Mouse (Mus musculus): ENCODE measurements around the gene Mettl17.

The Mettl17 gene

DNA sequence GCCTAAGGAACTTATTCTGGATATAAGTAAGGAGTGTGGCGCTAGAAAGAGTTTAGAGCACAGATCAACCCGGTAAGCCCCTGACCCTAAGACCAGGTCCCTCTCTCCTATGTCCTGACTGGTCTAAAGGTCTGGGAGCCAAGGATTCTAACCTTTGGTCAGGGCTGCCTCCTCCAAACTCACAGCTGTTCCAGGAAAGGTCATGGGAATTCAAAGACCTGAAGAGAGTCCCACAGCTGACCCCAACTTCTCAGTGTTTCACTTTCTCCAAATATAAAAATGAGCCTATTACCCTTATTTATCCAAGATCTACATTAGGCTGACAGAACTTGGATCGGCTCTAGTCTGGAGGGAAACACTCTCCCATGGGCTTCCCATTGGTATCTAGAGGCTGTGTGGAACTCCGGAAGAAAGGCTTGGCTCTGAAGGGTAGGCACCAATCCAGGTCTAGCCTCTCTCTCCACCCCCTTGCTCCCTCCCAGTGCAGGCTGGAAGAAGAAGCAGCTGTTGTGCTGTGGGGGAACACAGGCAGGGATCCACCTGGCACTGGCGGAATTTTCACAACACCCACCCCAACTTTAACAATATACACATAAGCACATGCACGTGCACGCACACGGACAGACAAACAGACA is 44.8 kb downstream of the Mettl17 start:
- DNase-seq (ENCODE audit: low spot score) = peak; percentile 64

DNA sequence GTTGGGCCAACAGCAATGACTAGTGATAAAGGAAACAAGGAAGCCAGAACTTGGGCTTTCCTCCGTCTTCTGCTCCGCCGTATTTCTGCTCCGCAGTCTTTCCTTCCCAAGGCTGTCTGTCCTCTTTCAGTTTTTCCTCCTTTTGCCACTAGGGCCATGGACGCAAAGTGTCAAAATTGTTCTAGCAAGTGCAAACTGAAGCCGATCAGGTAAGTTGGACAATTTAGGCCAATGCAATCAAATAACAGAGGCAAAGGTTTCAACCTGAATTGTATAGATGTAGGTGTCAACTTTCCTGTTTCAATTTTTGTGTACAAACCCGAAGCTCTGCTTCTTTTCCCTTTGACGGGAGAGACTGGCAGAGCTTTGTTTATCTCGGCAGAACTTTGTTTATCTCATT is 45.3 kb downstream of the Mettl17 start:
- no peak for DNase-seq (ENCODE audit: low spot score)

DNA sequence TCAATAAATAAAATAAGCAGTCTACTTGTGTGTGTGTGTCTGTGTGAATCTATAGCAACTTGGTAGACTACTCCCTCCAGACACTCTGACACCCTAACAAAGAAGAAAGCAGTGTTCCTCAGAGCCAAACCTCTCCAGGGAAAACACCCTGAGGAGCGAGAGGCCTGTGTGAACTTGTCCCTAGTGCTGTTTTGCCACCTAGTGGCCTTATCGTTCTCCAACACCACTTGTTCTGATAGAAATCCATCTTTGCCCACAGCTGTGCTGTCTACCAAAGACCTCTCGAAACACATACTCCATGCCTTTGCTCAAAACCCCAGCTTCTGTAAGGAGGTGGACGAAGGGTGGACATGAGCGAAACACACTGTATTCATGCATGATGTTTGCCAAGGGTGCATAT is 46.2 kb downstream of the Mettl17 start:
- peak; percentile 38 for DNase-seq (ENCODE audit: low spot score)

DNA sequence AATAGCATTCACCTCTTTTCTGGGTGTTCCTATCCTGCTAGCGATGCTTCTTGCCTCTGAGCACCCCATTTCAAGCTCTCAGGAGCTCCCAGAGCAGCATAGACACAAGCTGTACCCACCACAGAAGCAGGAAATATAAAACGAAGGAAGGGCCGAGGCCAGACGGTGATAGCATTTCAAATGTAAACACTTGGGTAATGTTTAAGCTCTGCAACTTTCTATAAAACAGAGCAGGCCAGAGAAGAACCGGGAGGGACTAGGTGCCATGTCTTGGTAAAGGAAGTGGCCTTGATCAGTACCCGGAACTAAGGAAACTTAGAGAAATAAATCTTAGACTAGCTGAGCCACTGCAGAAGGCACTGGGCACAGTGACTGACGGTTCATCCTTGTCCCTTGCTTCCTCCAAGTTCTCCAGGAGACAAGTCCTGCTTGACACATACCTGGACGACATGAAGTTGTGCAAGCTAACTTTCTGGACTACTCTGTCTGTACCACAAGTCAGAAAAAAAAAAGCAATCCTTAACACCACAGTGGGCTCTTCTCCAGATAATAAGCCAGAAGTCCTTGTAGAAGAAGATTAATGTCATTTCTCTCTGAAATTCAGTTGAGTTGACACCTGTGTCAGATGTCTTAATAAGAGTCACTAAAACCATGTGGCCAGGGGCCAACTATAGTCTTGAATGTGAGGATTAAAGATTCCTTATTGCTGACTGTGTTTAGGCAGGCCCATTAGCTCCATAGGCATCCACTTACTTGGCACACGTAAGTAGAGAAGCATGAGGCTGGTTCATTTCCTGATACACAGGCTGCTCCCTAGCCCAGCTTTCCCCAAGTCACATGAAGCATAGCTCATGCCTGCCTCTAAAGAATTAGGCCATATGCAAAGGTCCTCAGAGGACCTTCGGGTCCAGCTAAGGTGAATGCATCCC is 47.7 kb downstream of the Mettl17 start:
- no peak for DNase-seq (ENCODE audit: low spot score)

DNA sequence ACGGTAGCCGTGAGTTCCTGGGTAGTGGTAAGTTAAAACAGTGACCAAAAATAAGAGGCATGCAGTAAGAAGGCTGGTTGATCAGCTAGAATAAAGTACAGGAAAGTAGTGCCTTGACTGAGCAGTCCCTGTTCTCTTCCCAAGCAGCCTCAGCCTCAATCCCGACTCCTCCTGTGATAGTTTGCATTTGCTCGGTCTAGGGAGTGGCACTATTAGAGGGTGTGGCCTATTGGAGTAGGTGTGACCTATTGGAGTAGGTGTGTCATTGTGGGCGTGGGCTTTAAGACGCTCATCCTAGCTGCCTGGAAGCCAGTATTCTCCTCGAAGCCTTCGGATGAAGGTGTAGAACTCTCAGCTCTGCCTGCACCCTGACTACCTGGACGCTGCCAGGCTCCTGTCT is 54.4 kb downstream of the Mettl17 start:
- DNase-seq (ENCODE audit: low spot score) = no peak

DNA sequence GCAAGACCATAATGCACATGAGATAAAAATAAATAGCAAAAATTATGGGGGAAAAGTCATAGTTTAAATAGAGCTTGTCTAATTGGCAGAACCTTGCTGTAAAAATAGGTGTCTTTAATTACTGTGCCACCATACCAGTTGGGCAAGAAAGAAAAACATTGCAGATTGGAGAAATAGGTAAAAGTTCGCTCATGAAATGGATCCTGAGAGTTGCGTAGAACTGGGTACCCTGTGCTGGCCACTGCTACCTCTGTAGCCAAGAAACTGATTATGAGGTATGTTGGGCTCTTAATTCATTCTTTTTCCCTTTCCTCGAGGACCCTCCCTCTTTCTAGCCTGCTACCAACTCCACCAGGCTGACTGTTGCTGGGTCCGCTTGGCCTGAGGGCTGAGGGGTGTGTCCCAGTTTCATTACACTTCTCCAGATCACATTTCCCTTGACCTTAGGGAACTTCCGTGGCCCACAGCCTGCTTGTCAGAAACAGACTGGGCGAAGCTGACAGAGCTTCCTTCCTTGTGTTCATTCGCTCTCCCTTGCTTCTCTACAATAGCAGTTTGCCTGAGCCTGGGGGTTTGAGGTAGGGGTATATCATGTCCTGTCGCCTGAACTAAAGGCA is 56.4 kb downstream of the Mettl17 start:
- no peak for DNase-seq (ENCODE audit: low spot score)

DNA sequence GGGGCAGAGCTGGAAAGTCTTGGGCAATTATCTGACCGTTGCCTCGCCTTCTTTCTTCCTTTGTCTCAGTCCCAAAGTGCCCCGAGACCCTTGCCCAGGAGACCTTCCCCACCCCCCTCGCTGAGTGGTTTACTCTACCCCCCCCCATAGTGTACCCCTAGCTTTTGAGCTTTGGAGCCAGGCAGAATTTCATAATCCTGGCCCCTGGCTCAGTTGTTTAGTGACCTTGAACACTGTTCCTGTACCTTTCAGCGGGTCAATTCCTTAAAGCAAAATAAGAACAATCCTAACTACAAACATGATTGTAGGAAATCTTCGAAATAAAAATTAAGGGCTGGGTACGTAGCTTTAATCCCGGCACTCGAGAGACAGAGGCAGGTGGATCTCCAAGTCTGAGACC is 56.9 kb downstream of the Mettl17 start:
- DNase-seq (ENCODE audit: low spot score) = no peak

DNA sequence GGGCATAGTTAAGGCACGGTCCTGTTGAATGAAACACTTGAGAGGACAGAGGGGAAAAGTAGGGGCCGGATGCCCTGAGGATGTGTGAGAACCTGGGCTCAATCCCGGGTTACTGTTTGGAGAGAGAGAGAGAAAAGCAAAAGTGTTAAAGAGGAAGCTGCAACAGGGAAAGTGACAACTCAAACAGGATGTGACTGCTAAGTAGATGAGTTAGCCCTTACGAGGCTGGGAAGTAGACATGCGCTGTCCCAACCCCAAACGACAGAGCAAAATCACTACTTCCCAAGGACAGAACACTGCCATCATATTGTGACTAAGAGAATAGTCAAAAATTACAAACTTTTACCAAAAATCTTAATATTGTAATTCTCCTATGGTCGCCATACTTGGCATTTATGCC is 57.6 kb downstream of the Mettl17 start:
- DNase-seq (ENCODE audit: low spot score) = no peak

All from testis, postnatal 14 days (tissue).